In genomic region chr11:55485443-55485842, GRCm38 (mm10) we compare ENCODE assay signal across 26 mouse cellular contexts. TPM values are rescaled to one million over a fixed set of nuclear protein-coding genes. Genes with fewer than 3 reads are reported as not detected.
DNase-seq lines count a peak whose midpoint lies in the region; ATAC-seq and TF ChIP-seq lines count a peak whose summit lies in the region.
"Had no signal": no experiment of that assay in that cellular context is flagged by ENCODE, and none has a peak within 500 bp of the region (broad histone marks: within the 10 kb centered on the region; RNA-seq: fewer than 3 reads in every experiment).

No protein-coding gene starts in this region.

- H3K9ac ChIP-seq in embryonic facial prominence, embryonic 13.5 days = no peak overlapping the region
- no peak overlapping the region for H3K9ac ChIP-seq in hindbrain, embryonic 11.5 days (ENCODE audit: low read depth, low read length)
- H3K9ac ChIP-seq: embryonic facial prominence, embryonic 12.5 days; embryonic facial prominence, embryonic 15.5 days; forebrain, embryonic 12.5 days had no signal

- intact Hi-C loops in gastrocnemius, adult 2 months (cut with DNase I) = no loop called here

- peaks cover 98% of the 10 kb centered on the region for H3K36me3 ChIP-seq in E14TG2a.4 (ENCODE audit: insufficient read depth, low read length)
- peaks cover 81% of the 10 kb centered on the region for H3K36me3 ChIP-seq in embryonic facial prominence, embryonic 13.5 days
- H3K36me3 ChIP-seq in hindbrain, embryonic 11.5 days (ENCODE audit: control insufficient read depth, insufficient read depth, low read length) = peaks cover 15% of the 10 kb centered on the region

- no peak overlapping the region for H3K4me3 ChIP-seq in gastrocnemius, adult 2 months
- 0 out of 2 replicates have a peak overlapping the region, but pooled peaks have one; percentile 7 for H3K4me3 ChIP-seq in E14TG2a.4 (replicated peaks; ENCODE audit: low read length)
- no peak overlapping the region for H3K4me3 ChIP-seq in embryonic facial prominence, embryonic 13.5 days
- H3K4me3 ChIP-seq in hindbrain, embryonic 11.5 days (ENCODE audit: low read depth, low read length) = no peak overlapping the region
- H3K4me3 ChIP-seq: embryonic facial prominence, embryonic 12.5 days; embryonic facial prominence, embryonic 15.5 days; erythroblast, embryonic 14.5 days; forebrain, embryonic 10.5 days; forebrain, embryonic 12.5 days had no signal

- H3K27me3 ChIP-seq in E14TG2a.4 (ENCODE audit: insufficient read depth, low read length) = no peaks in the 10 kb centered on the region
- H3K27me3 ChIP-seq in embryonic facial prominence, embryonic 13.5 days = no peaks in the 10 kb centered on the region
- H3K27me3 ChIP-seq in hindbrain, embryonic 11.5 days (ENCODE audit: control insufficient read depth, insufficient read depth, low read length) = no peaks in the 10 kb centered on the region
- H3K27me3 ChIP-seq: embryonic facial prominence, embryonic 12.5 days; embryonic facial prominence, embryonic 15.5 days; forebrain, embryonic 12.5 days; Patski had no signal

- 96% methylated on average over 7 of the region's 7 CpGs for WGBS in embryonic facial prominence, embryonic 13.5 days
- 98% methylated on average over 7 of the region's 7 CpGs for WGBS in hindbrain, embryonic 11.5 days

- peak; percentile 37; the same call in 1 of the 2 replicates for ATAC-seq in embryonic facial prominence, embryonic 13.5 days (ENCODE audit: insufficient number of reproducible peaks, insufficient read depth, low FRiP score, low TSS enrichment, low read depth)
- ATAC-seq in hindbrain, embryonic 11.5 days (ENCODE audit: low FRiP score) = no peak
- ATAC-seq: activated CD4-positive, CD25-positive, alpha-beta regulatory T cell, adult 4 months; forebrain, embryonic 14.5 days; forebrain, embryonic 16.5 days; Patski had no signal

- H3K4me2 ChIP-seq in embryonic facial prominence, embryonic 13.5 days = no peak overlapping the region
- no peak overlapping the region for H3K4me2 ChIP-seq in hindbrain, embryonic 11.5 days (replicated peaks; ENCODE audit: low read depth, low read length)
- H3K4me2 ChIP-seq: embryonic facial prominence, embryonic 12.5 days; embryonic facial prominence, embryonic 15.5 days; forebrain, embryonic 12.5 days had no signal

- peak; percentile 6 for DNase-seq in gastrocnemius, adult 2 months
- DNase-seq in gastrocnemius, adult 18-20 months (ENCODE audit: low spot score) = no peak
- peak; percentile 59 for DNase-seq in R1 (ENCODE audit: low read depth, low spot score)
- DNase-seq in testis, postnatal 14 days (ENCODE audit: low spot score) = no peak
- DNase-seq in hindbrain, embryonic 11.5 days (ENCODE audit: low spot score) = no peak
- no peak for DNase-seq in urinary bladder, adult 2 months (ENCODE audit: low spot score)
- DNase-seq: adrenal gland, adult 8-10 months; adrenal gland, postnatal 14 days; adrenal gland, postnatal 36 days; cerebellum, adult 11-12 months; cerebellum, adult 2 months; cerebellum, adult 9-10 months; cerebellum, postnatal 10 days; cerebellum, postnatal 25 days had no signal

- no peaks in the 10 kb centered on the region for H3K9me3 ChIP-seq in E14TG2a.4 (ENCODE audit: low read length)
- H3K9me3 ChIP-seq in embryonic facial prominence, embryonic 13.5 days = no peaks in the 10 kb centered on the region
- H3K9me3 ChIP-seq in hindbrain, embryonic 11.5 days (ENCODE audit: control insufficient read depth, low read length) = no peaks in the 10 kb centered on the region
- H3K9me3 ChIP-seq: embryonic facial prominence, embryonic 12.5 days; embryonic facial prominence, embryonic 15.5 days; forebrain, embryonic 10.5 days; forebrain, embryonic 12.5 days; G1E had no signal

- no peak overlapping the region for H3K27ac ChIP-seq in gastrocnemius, adult 2 months
- H3K27ac ChIP-seq in embryonic facial prominence, embryonic 13.5 days = no peak overlapping the region
- no peak overlapping the region for H3K27ac ChIP-seq in hindbrain, embryonic 11.5 days (ENCODE audit: low read depth, low read length)
- H3K27ac ChIP-seq: embryonic facial prominence, embryonic 12.5 days; embryonic facial prominence, embryonic 15.5 days; forebrain, embryonic 10.5 days; forebrain, embryonic 12.5 days had no signal

- TF ChIP-seq CTCF in gastrocnemius, adult 2 months (IDR thresholded peaks at IDR 0.05) = no peak
- no peak for TF ChIP-seq CTCF in E14TG2a.4 (conservative IDR thresholded peaks at IDR 0.05; ENCODE audit: low read length)

- H3K4me1 ChIP-seq in E14TG2a.4 (replicated peaks; ENCODE audit: low read depth, low read length) = peaks cover 89% of the 10 kb centered on the region
- no peaks in the 10 kb centered on the region for H3K4me1 ChIP-seq in embryonic facial prominence, embryonic 13.5 days
- H3K4me1 ChIP-seq in hindbrain, embryonic 11.5 days (replicated peaks; ENCODE audit: control insufficient read depth, insufficient read depth, low read length) = no peaks in the 10 kb centered on the region
- H3K4me1 ChIP-seq: embryonic facial prominence, embryonic 12.5 days; forebrain, embryonic 10.5 days had no signal

RNA-seq across cellular contexts. Expression of gene G3bp1, which starts 16.0 kb away (rescaled TPM):
- 10 to 100 TPM; 52.5 to 55.5 TPM for total RNA-seq in gastrocnemius, adult 2 months (2021)
- 10 to 100 TPM; 50.7 to 55.5 TPM for total RNA-seq in gastrocnemius, adult 18-20 months (2021)
- polyA plus RNA-seq in embryonic facial prominence, embryonic 13.5 days (2015; fragmentation: Nextera tagmentation; extraction: Ambion mirVana) = 189 and 214 TPM in 2 replicates
- 199 and 220 TPM in 2 replicates for polyA plus RNA-seq in hindbrain, embryonic 11.5 days (2014; fragmentation: Nextera tagmentation; extraction: Ambion mirVana)
- 41.6 and 41.8 TPM in 2 replicates for polyA plus RNA-seq in urinary bladder, adult 2 months (2012; rRNA removed)

RNA-seq across cellular contexts. Expression of gene Atox1, which starts 24.4 kb away (rescaled TPM):
- total RNA-seq in gastrocnemius, adult 2 months (2021) = 10 to 100 TPM; 41.3 to 45.4 TPM
- 10 to 100 TPM; 38.2 to 40.3 TPM for total RNA-seq in gastrocnemius, adult 18-20 months (2021)
- polyA plus RNA-seq in embryonic facial prominence, embryonic 13.5 days (2015; fragmentation: Nextera tagmentation; extraction: Ambion mirVana) = 386 and 443 TPM in 2 replicates
- 248 and 262 TPM in 2 replicates for polyA plus RNA-seq in hindbrain, embryonic 11.5 days (2014; fragmentation: Nextera tagmentation; extraction: Ambion mirVana)
- polyA plus RNA-seq in urinary bladder, adult 2 months (2012; rRNA removed) = 382 and 536 TPM in 2 replicates

Comparison
In these comparisons a context has a peak if more than half of its experiments do, and no peak if none do; other contexts are left out.
1. DNase-seq: peak in gastrocnemius, adult 2 months (single experiment) and R1 (single experiment); none in gastrocnemius, adult 18-20 months (single experiment), testis, postnatal 14 days (single experiment), hindbrain, embryonic 11.5 days (single experiment) and urinary bladder, adult 2 months (single experiment).